12 mouse cellular contexts compared by ENCODE assay signal in the genomic region with DNA sequence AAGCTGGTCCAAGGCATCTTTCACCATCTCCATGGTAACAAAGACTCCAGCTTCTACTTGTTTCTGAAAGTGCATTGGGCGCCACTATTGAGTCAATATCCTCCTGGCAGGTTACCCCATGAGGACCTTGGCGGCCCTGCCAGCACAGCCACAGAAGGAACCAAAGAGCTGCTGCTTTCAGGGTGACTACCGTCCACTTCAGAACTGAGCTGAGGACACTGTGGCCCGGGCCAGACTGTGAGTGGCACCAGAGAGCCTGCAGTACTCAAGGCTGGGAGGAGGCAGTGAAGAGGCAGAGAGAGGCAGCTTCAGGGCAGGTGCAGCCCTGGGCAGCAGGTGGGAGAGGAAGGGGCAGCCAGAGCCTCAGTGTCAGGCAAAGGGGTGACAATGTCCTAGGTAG.
"Had no signal": no experiment of that assay in that cellular context is flagged by ENCODE, and none has a peak within 500 bp of the region (broad histone marks: within the 10 kb centered on the region; RNA-seq: fewer than 3 reads in every experiment).

No protein-coding gene starts in this region.

- DNase-seq: gastrocnemius, adult 2 months; gastrocnemius, postnatal 10 days; gastrocnemius, postnatal 25 days; heart, adult 2 months; heart, postnatal 10 days; heart, postnatal 4 days; kidney, adult 18-20 months; kidney, adult 8-10 months; kidney, postnatal 10 days; kidney, postnatal 25 days; kidney, postnatal 4 days; liver had no signal
